Mouse (Mus musculus) intestine, embryonic 15.5 days (tissue): ENCODE data around the gene Olfr566. TPM values are rescaled to one million over a fixed set of nuclear protein-coding genes. Genes with fewer than 3 reads are reported as not detected.

Experiments used
- ATAC-seq: fragments of 200-750 bp; cut with Nextera tagmentation; 2 replicates; pipeline ENCODE4 v1.8.0; 2017; ENCODE audit warnings: moderate TSS enrichment, moderate library complexity
- H3K27ac ChIP-seq: fragments of 300-500 bp; sonication (generic); 2 replicates; pipeline ENCODE4 v1.5.1; 2015; ENCODE audit warnings: mild to moderate bottlenecking, inconsistent platforms
- H3K27me3 ChIP-seq: fragments of 300-500 bp; sonication (generic); replicated peaks from 2 replicates; pipeline ENCODE4 v1.6.1; 2015; ENCODE audit warnings: inconsistent platforms
- H3K36me3 ChIP-seq: fragments of 300-500 bp; sonication (generic); 2 replicates; pipeline ENCODE4 v1.6.1; 2015; ENCODE audit warnings: inconsistent platforms
- H3K4me1 ChIP-seq: fragments of 300-500 bp; sonication (generic); replicated peaks from 2 replicates; pipeline ENCODE4 v1.6.1; 2015; ENCODE audit warnings: inconsistent platforms
- H3K4me2 ChIP-seq: fragments of 300-500 bp; sonication (generic); replicated peaks from 2 replicates; pipeline ENCODE4 v1.6.1; 2015; ENCODE audit warnings: mild to moderate bottlenecking, inconsistent platforms
- H3K4me3 ChIP-seq: fragments of 300-500 bp; sonication (generic); replicated peaks from 2 replicates; pipeline ENCODE4 v1.5.1; 2015; ENCODE audit warnings: inconsistent platforms
- H3K9ac ChIP-seq: fragments of 300-500 bp; sonication (generic); 2 replicates; pipeline ENCODE4 v1.6.1; 2015; ENCODE audit warnings: inconsistent platforms
- H3K9me3 ChIP-seq: fragments of 300-500 bp; sonication (generic); 2 replicates; pipeline ENCODE4 v1.6.1; 2016; ENCODE audit warnings: inconsistent platforms
- WGBS: fragments of 180-500 bp; shearing (Covaris S2); methylation state at CpG from one replicate; pipeline ENCODE4 v1.1.7; 2015; 5-methylcytosine and 5-hydroxymethylcytosine counted together
- polyA plus RNA-seq: library from polyadenylated mRNA; unstranded; fragments of >200 nt; fragmentation: Nextera tagmentation; extraction: Ambion mirVana; gene quantifications from 2 replicates; pipeline ENCODE4 v1.2.1, GENCODE M21; 2015

Gene Olfr566
- polyA plus RNA-seq, result not detected in 2 replicates

DNA sequence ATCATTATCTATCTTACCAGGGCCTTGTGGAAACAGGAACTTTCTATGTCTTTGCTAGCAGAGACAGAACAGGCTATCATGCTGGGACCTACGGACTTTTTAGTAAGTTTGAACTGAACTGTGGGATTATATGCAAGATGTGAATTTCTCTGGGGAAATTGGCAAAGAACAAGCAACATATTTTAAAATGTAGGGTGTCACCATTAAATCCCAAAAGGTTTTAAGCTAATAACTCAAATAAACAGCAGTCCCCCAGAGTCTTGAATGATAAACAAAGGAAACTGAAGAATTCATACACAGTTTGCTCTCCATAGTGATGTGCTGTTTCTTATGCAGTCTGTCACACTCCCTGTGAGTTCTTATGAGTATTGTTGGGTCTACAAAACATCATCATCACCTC is at the start of gene Olfr566:
Olfr566 (minus strand) TSS at position 101 of the 400 bp plus-strand sequence.
- no peaks in the 10 kb centered on the region for H3K36me3 ChIP-seq
- 70% methylated on average over 1 of the region's 1 CpGs for WGBS
- H3K9ac ChIP-seq, result no peak within 1 kb of the TSS
- ATAC-seq, result no peak
- no peaks in the 10 kb centered on the region for H3K4me1 ChIP-seq
- no peak within 1 kb of the TSS for H3K27ac ChIP-seq
- H3K4me3 ChIP-seq, result no peak within 1 kb of the TSS
- no peak within 1 kb of the TSS for H3K4me2 ChIP-seq
- no peaks in the 10 kb centered on the region for H3K9me3 ChIP-seq
- no peaks in the 10 kb centered on the region for H3K27me3 ChIP-seq

DNA sequence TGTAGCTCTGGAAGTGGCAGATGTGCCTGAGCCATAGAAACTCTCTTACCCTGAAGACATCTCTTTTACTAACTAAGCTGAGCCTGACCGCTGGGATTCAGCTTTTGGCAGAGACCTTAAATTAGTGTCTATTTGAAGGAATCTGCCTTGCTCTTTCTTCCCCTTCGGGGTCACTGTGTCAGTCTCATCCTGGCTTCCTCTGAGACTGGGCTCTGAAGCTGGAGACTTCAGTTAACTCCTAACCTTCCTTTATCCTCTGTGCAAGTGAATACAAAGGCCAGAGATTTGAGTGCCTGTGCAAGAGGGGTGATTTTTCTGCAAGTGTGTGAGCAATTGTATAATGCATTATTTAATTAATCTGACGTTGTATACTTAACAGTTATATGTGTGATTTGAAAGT is 32.2 kb upstream of the Olfr566 start, which contains the start of gene Olfr569:
Olfr569 (minus strand) TSS at position 101 of the 400 bp plus-strand sequence.
- Histone ChIP-seq H3K36me3 (no peaks in the 10 kb centered on the region), H3K9me3 (no peaks in the 10 kb centered on the region), H3K4me3 (no peak within 1 kb of the TSS), H3K27ac (no peak within 1 kb of the TSS), H3K27me3 (no peaks in the 10 kb centered on the region), H3K4me2 (no peak within 1 kb of the TSS), H3K9ac (no peak within 1 kb of the TSS), H3K4me1 (no peaks in the 10 kb centered on the region)
- ATAC-seq, result no peak
- WGBS, result 62% methylated on average over 3 of the region's 3 CpGs

DNA sequence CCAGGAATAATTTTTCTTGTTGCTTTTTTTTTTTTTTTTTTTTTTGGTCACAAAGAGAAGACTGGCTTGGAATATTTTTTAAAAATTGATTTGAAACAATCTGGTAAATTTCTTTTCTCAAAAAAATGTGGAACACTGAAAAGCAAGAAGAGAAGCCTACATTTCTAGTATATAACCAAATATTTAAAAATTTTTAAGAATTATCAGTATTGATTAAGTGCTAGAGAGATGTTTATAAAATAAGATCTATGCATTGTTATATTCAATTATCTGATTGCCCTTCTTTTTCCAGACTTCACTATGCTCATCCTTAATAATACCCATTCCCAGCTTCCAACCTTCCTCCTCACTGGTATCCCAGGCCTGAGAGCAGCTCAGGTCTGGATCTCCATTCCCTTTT is 18.3 kb upstream of the Olfr566 start, which contains the start of gene Olfr568:
Olfr568 (plus strand) TSS at position 301 of the 400 bp plus-strand sequence.
- Histone ChIP-seq H3K27ac (no peak within 1 kb of the TSS), H3K4me2 (no peak within 1 kb of the TSS), H3K9ac (no peak within 1 kb of the TSS), H3K4me3 (no peak within 1 kb of the TSS), H3K4me1 (no peaks in the 10 kb centered on the region), H3K9me3 (no peaks in the 10 kb centered on the region), H3K27me3 (no peaks in the 10 kb centered on the region), H3K36me3 (no peaks in the 10 kb centered on the region)
- ATAC-seq, result no peak

DNA sequence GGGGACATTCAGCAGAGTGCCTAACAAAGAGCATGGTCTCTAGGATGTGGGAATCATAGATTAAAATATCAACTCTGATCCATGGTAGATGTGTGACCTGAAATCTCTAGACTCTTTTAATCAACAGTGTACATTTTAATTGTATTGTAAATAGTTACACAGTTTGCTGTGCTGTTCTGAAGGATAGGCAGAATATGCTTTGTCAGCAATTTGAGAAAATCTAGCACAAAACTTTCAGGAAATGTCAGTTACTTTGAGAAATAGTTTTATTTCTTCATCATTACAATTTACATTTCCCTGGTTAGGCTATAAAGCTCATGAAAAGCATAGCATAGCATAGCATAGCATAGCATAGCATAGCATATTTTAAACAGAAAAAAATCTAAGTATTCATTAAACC is 2.8 kb downstream of the Olfr566 start:
- ATAC-seq, result no peak
- Histone ChIP-seq H3K9ac (no peak overlapping the region), H3K36me3 (no peaks in the 10 kb centered on the region), H3K9me3 (no peaks in the 10 kb centered on the region), H3K4me2 (no peak overlapping the region), H3K27me3 (no peaks in the 10 kb centered on the region), H3K27ac (no peak overlapping the region), H3K4me1 (no peaks in the 10 kb centered on the region), H3K4me3 (no peak overlapping the region)

Other genes starting within 250 kb of the Olfr566 start
- gene Olfr553, start 240.5 kb downstream of the Olfr566 start, polyA plus RNA-seq, result not detected in 2 replicates
- gene Olfr554, start 220.3 kb downstream of the Olfr566 start, polyA plus RNA-seq, result not detected in 2 replicates
- not detected in 2 replicates for gene Olfr555, start 199.9 kb downstream of the Olfr566 start, polyA plus RNA-seq
- gene Olfr556, start 193.9 kb downstream of the Olfr566 start, polyA plus RNA-seq, result not detected in 2 replicates
- gene Trim68, start 171.4 kb downstream of the Olfr566 start, polyA plus RNA-seq, result 11.0 and 11.6 TPM in 2 replicates
- not detected in 2 replicates for gene Olfr557, start 162.9 kb downstream of the Olfr566 start, polyA plus RNA-seq
- 0.20 and 0.28 TPM in 2 replicates for gene Olfr558, start 156.6 kb downstream of the Olfr566 start, polyA plus RNA-seq
- gene Olfr33, start 139.7 kb downstream of the Olfr566 start, polyA plus RNA-seq, result not detected in 2 replicates
- not detected in 2 replicates for gene Olfr559, start 131.3 kb downstream of the Olfr566 start, polyA plus RNA-seq
- not detected in 2 replicates for gene Olfr560, start 99.4 kb downstream of the Olfr566 start, polyA plus RNA-seq
- gene Olfr78, start 99.3 kb downstream of the Olfr566 start, polyA plus RNA-seq, result 0.40 and 0.55 TPM in 2 replicates
- gene Olfr561, start 87.5 kb downstream of the Olfr566 start, polyA plus RNA-seq, result not detected in 2 replicates
- not detected in 2 replicates for gene Olfr564, start 55.3 kb downstream of the Olfr566 start, polyA plus RNA-seq
- not detected in 2 replicates for gene Olfr568, start 18.4 kb upstream of the Olfr566 start, polyA plus RNA-seq
- gene Olfr569, start 32.1 kb upstream of the Olfr566 start, polyA plus RNA-seq, result not detected in 2 replicates
- gene Olfr570, start 35.8 kb upstream of the Olfr566 start, polyA plus RNA-seq, result not detected in 2 replicates
- gene Olfr571, start 58.8 kb upstream of the Olfr566 start, polyA plus RNA-seq, result not detected in 2 replicates
- gene Olfr572, start 65.6 kb upstream of the Olfr566 start, polyA plus RNA-seq, result not detected in 2 replicates
- gene Olfr573-ps1, start 83.8 kb upstream of the Olfr566 start, polyA plus RNA-seq, result not detected in 2 replicates
- gene Olfr574, start 89.7 kb upstream of the Olfr566 start, polyA plus RNA-seq, result not detected in 2 replicates
- gene Olfr575, start 100.0 kb upstream of the Olfr566 start, polyA plus RNA-seq, result not detected in 2 replicates
- gene Olfr576, start 103.9 kb upstream of the Olfr566 start, polyA plus RNA-seq, result not detected in 2 replicates
- not detected in 2 replicates for gene Olfr577, start 117.2 kb upstream of the Olfr566 start, polyA plus RNA-seq
- not detected in 2 replicates for gene Olfr578, start 130.6 kb upstream of the Olfr566 start, polyA plus RNA-seq
- gene Olfr582, start 179.3 kb upstream of the Olfr566 start, polyA plus RNA-seq, result not detected in 2 replicates
- gene Olfr583, start 192.5 kb upstream of the Olfr566 start, polyA plus RNA-seq, result not detected in 2 replicates
- gene Olfr584, start 223.1 kb upstream of the Olfr566 start, polyA plus RNA-seq, result not detected in 2 replicates
- gene Olfr585, start 239.0 kb upstream of the Olfr566 start, polyA plus RNA-seq, result not detected in 2 replicates